Mouse (Mus musculus) stomach, embryonic 16.5 days (tissue): ENCODE measurements around the gene Nhs. TPM values are rescaled to one million over a fixed set of nuclear protein-coding genes. Genes with fewer than 3 reads are reported as not detected.

Experiments
- ATAC-seq: fragments of 200-750 bp; cut with Nextera tagmentation; 2 replicates; pipeline ENCODE4 v1.8.0; 2017; ENCODE audit warnings: moderate number of reproducible peaks, moderate TSS enrichment; ENCODE audit not compliant: insufficient read depth, low FRiP score
- H3K27ac ChIP-seq: fragments of 300-500 bp; sonication (generic); 2 replicates; pipeline ENCODE4 v1.5.1; 2014; ENCODE audit warnings: low read length
- H3K27me3 ChIP-seq: fragments of 300-500 bp; sonication (generic); 2 replicates; pipeline ENCODE4 v1.6.1; 2014; ENCODE audit warnings: low read length, control low read depth, mixed read lengths; ENCODE audit not compliant: control insufficient read depth, insufficient read depth
- H3K36me3 ChIP-seq: fragments of 300-500 bp; sonication (generic); 2 replicates; pipeline ENCODE4 v1.6.1; 2014; ENCODE audit warnings: low read length; ENCODE audit not compliant: control insufficient read depth, insufficient read depth
- H3K4me1 ChIP-seq: fragments of 300-500 bp; sonication (generic); 2 replicates; pipeline ENCODE4 v1.6.1; 2014; ENCODE audit warnings: low read length, control low read depth, mixed read lengths; ENCODE audit not compliant: control insufficient read depth, insufficient read depth
- H3K4me2 ChIP-seq: fragments of 300-500 bp; sonication (generic); 2 replicates; pipeline ENCODE4 v1.6.1; 2014; ENCODE audit warnings: low read depth, low read length, mixed read lengths
- H3K4me3 ChIP-seq: fragments of 300-500 bp; sonication (generic); replicated peaks from 2 replicates; pipeline ENCODE4 v1.5.1; 2014; ENCODE audit warnings: mild to moderate bottlenecking, low read length
- H3K9ac ChIP-seq: fragments of 300-500 bp; sonication (generic); 2 replicates; pipeline ENCODE4 v1.6.1; 2014; ENCODE audit warnings: low read length
- H3K9me3 ChIP-seq: fragments of 300-500 bp; sonication (generic); replicated peaks from 2 replicates; pipeline ENCODE4 v1.6.1; 2016; ENCODE audit warnings: low read length, control low read depth; ENCODE audit not compliant: control insufficient read depth
- WGBS: fragments of 180-500 bp; shearing (Covaris S2); extraction: QIAGEN DNeasy Blood & Tissue Kit; methylation state at CpG from one replicate; pipeline ENCODE4 v1.1.7; 2014; 5-methylcytosine and 5-hydroxymethylcytosine counted together
- polyA plus RNA-seq: library from polyadenylated mRNA; unstranded; fragments of >200 nt; fragmentation: Nextera tagmentation; extraction: Ambion mirVana; gene quantifications from 2 replicates; pipeline ENCODE4 v1.2.1, GENCODE M21; 2015

Gene Nhs
- polyA plus RNA-seq, 1 experiment from 2014 or later = 1.8 TPM

GRCm38 (mm10) chrX:161971961-161972502 is 187.5 kb downstream of the Nhs start:
- no peak overlapping the region for H3K4me2 ChIP-seq
- no peaks in the 10 kb centered on the region for H3K4me1 ChIP-seq
- H3K27me3 ChIP-seq = peaks cover 6% of the 10 kb centered on the region; the same call in 1 of the 2 replicates
- no peak overlapping the region for H3K27ac ChIP-seq
- no peaks in the 10 kb centered on the region for H3K9me3 ChIP-seq
- H3K9ac ChIP-seq = no peak overlapping the region
- H3K4me3 ChIP-seq = no peak overlapping the region
- H3K36me3 ChIP-seq = no peaks in the 10 kb centered on the region
- 67% methylated on average over 3 of the region's 3 CpGs for WGBS
- ATAC-seq = no peak

- Histone ChIP-seq H3K4me2 (no peak overlapping the region), H3K9ac (no peak overlapping the region), H3K27me3 (peaks cover 6% of the 10 kb centered on the region; the same call in 1 of the 2 replicates), H3K4me1 (no peaks in the 10 kb centered on the region), H3K27ac (no peak overlapping the region), H3K36me3 (no peaks in the 10 kb centered on the region), H3K4me3 (no peak overlapping the region), H3K9me3 (no peaks in the 10 kb centered on the region)
- WGBS = 92% methylated on average over 1 of the region's 1 CpGs
- ATAC-seq = no peak
These were observed 188.4 kb downstream of the Nhs start for GRCm38 (mm10) chrX:161971131-161971530.

GRCm38 (mm10) chrX:161967692-161968091 is 191.8 kb downstream of the Nhs start:
- ATAC-seq = no peak

GRCm38 (mm10) chrX:161963372-161963771 is 196.2 kb downstream of the Nhs start:
- H3K36me3 ChIP-seq = no peaks in the 10 kb centered on the region
- no peak overlapping the region for H3K4me3 ChIP-seq
- no peaks in the 10 kb centered on the region for H3K9me3 ChIP-seq
- no peaks in the 10 kb centered on the region; the same call in 1 of the 2 replicates for H3K4me1 ChIP-seq
- H3K4me2 ChIP-seq = no peak overlapping the region
- H3K27ac ChIP-seq = no peak overlapping the region
- no peak for ATAC-seq
- no peak overlapping the region for H3K9ac ChIP-seq
- no peaks in the 10 kb centered on the region; the same call in 1 of the 2 replicates for H3K27me3 ChIP-seq

More at GRCm38 (mm10) chrX:161967692-161968091, 191.8 kb downstream of the Nhs start:
- Histone ChIP-seq H3K9ac (no peak overlapping the region), H3K36me3 (no peaks in the 10 kb centered on the region), H3K9me3 (no peaks in the 10 kb centered on the region), H3K4me2 (no peak overlapping the region), H3K27ac (no peak overlapping the region), H3K27me3 (no peaks in the 10 kb centered on the region; the same call in 1 of the 2 replicates), H3K4me1 (no peaks in the 10 kb centered on the region), H3K4me3 (no peak overlapping the region)
- 21% methylated on average over 4 of the region's 4 CpGs for whole genome bisulfite sequencing

DNA sequence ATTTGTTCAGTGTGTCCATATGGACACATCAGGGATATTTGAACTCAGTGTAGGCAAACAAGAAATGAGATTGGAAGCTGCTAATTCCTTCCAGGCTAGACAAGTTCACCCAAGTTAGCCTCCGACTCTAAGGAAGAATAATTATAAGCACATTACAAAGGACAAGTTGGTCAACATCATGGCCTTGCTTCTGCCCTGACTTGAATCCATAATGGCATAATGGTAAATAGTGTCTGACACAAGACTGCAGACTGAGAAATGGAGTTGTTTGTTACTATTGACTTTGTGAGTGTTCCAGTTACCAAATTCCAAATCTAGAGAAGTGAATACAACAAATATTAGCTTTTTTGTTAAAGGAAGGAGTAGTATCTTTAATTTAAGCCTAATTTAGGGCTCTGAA is 196.7 kb downstream of the Nhs start:
- no peaks in the 10 kb centered on the region; the same call in 1 of the 2 replicates for H3K27me3 ChIP-seq
- H3K9ac ChIP-seq = no peak overlapping the region
- H3K4me1 ChIP-seq = no peaks in the 10 kb centered on the region; the same call in 1 of the 2 replicates
- no peaks in the 10 kb centered on the region for H3K36me3 ChIP-seq
- ATAC-seq = no peak
- no peak overlapping the region for H3K4me3 ChIP-seq
- H3K4me2 ChIP-seq = no peak overlapping the region
- H3K27ac ChIP-seq = no peak overlapping the region
- H3K9me3 ChIP-seq = no peaks in the 10 kb centered on the region
- 68% methylated on average over 1 of the region's 1 CpGs for WGBS

DNA sequence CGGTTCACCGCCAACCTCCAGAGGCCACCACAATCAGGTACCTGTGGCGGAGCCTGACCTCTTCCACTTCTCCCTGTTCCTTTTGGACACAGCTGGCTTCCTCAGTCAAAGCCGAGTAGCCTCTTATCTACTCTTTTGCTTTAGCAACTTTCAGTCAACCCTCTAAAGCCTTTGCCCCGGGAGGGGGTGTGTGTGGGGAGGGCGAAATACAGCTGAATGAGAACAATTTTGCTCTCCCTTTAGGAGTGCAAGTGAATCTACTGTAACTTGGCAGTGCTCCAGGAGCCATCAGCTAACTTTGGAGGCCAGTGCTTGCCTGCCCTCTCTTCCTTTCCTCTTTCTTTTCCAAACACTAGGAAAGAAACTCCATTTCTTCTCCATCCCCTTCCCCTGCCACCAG is 197.8 kb downstream of the Nhs start:
- H3K36me3 ChIP-seq = no peaks in the 10 kb centered on the region
- H3K27ac ChIP-seq = peak overlapping the region; percentile 5; the same call in 1 of the 2 replicates
- H3K9ac ChIP-seq = no peak overlapping the region
- no peak overlapping the region for H3K4me2 ChIP-seq
- H3K4me1 ChIP-seq = no peaks in the 10 kb centered on the region; the same call in 1 of the 2 replicates
- 0 out of 2 replicates have a peak, but pooled peaks have one; percentile 44 for ATAC-seq
- H3K27me3 ChIP-seq = no peaks in the 10 kb centered on the region; the same call in 1 of the 2 replicates
- no peaks in the 10 kb centered on the region for H3K9me3 ChIP-seq
- 50% methylated on average over 6 of the region's 6 CpGs for WGBS
- no peak overlapping the region for H3K4me3 ChIP-seq

DNA sequence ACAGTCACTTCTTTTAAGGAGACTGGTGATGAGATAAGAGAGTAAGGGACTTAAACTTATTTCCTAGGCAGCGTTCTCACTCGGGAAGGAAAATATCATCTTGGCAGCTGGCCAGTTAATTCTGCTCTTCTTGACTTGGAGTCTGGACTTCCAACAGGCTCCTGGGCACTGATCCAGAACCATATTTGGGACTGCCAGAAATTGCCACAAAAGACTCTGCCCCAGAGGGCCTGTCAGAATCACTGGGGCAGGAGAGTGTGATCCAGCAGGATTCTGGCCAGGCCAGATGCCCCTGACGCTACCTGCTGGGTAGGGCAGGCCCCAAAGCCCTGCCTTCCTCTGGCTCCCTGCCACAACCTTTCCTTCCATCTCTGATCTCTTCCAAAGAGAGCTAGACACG is 198.4 kb downstream of the Nhs start:
- peak overlapping the region; percentile 5; the same call in 1 of the 2 replicates for H3K27ac ChIP-seq
- no peak for ATAC-seq
- no peak overlapping the region for H3K4me3 ChIP-seq
- H3K9me3 ChIP-seq = no peaks in the 10 kb centered on the region
- H3K4me2 ChIP-seq = no peak overlapping the region
- H3K27me3 ChIP-seq = no peaks in the 10 kb centered on the region; the same call in 1 of the 2 replicates
- no peak overlapping the region for H3K9ac ChIP-seq
- WGBS = 37% methylated on average over 4 of the region's 4 CpGs
- H3K36me3 ChIP-seq = no peaks in the 10 kb centered on the region
- H3K4me1 ChIP-seq = no peaks in the 10 kb centered on the region; the same call in 1 of the 2 replicates

DNA sequence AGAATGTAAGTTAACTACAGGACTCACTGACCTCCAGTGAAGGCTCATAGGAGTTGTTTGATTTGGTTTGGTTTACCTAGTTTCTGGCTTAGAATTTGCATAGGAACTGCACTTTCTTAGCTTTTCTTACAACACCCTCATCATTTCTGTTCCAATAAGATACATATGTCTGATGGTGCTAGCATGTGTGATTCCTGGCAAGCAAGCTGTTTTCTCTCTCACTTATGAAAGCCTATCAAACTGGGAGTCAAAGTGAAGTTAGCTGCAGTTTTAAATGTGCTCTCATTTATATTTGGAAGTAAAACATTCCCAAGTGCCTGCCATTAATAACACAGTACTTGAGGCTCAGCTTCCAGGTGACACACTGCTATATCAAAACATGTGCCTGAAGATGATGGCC is 207.2 kb downstream of the Nhs start:
- Histone ChIP-seq H3K27ac (no peak overlapping the region), H3K4me1 (no peaks in the 10 kb centered on the region), H3K4me3 (no peak overlapping the region), H3K27me3 (peaks cover 5% of the 10 kb centered on the region; the same call in 1 of the 2 replicates), H3K36me3 (no peaks in the 10 kb centered on the region), H3K4me2 (no peak overlapping the region), H3K9me3 (no peaks in the 10 kb centered on the region), H3K9ac (no peak overlapping the region)
- no peak for ATAC-seq

DNA sequence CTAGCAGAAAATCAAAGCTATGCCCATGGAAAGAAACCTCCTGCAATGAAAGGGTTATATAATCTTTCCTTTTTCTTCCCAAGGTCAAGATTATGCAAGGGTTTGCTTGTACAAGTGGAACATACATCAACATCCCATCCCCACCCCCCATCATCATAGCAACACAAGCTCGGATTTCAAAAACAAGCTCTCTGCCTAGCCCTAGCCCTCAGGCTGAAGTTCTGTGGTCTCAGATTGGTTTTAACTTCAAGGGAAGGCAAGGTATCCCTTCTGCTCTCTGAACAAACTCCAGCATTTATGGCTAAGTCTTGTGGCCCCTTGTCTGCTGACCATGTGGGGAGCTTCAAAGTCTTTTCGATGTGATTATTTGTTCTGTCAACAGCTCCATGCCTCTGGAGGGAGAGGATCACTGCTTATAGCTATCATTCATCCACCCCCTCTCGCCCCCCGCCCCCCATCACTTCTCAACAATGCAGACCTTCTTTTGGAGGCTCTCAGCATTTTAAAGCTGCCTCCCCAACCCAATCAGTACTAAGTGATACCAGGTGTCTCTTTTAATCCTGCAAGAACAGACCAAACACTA is 216.3 kb downstream of the Nhs start:
- WGBS = 42% methylated on average over 4 of the region's 4 CpGs
- no peak overlapping the region for H3K9ac ChIP-seq

More for the DNA sequence above, 216.3 kb downstream of the Nhs start:
- H3K36me3 ChIP-seq = no peaks in the 10 kb centered on the region
- no peak overlapping the region for H3K4me3 ChIP-seq
- no peak for ATAC-seq
- H3K27me3 ChIP-seq = no peaks in the 10 kb centered on the region
- H3K4me1 ChIP-seq = no peaks in the 10 kb centered on the region
- H3K27ac ChIP-seq = no peak overlapping the region
- H3K4me2 ChIP-seq = no peak overlapping the region
- H3K9me3 ChIP-seq = no peaks in the 10 kb centered on the region
